Mouse (Mus musculus) embryonic facial prominence, embryonic 12.5 days (tissue): ENCODE measurements around the gene Atcay. TPM values are rescaled to one million over a fixed set of nuclear protein-coding genes. Genes with fewer than 3 reads are reported as not detected.

Experiments used
- ATAC-seq: fragments of 200-750 bp; cut with Nextera tagmentation; 2 replicates; pipeline ENCODE4 v1.8.0; 2017; ENCODE audit not compliant: insufficient number of reproducible peaks, insufficient read depth, low FRiP score, low TSS enrichment
- H3K27ac ChIP-seq: fragments of 300-500 bp; sonication (generic); 2 replicates; pipeline ENCODE4 v1.5.1; 2016; ENCODE audit warnings: mild to moderate bottlenecking
- H3K27me3 ChIP-seq: fragments of 300-500 bp; sonication (generic); 2 replicates; pipeline ENCODE4 v1.6.1; 2016; ENCODE audit warnings: mild to moderate bottlenecking, moderate library complexity
- H3K36me3 ChIP-seq: fragments of 300-500 bp; sonication (generic); 2 replicates; pipeline ENCODE4 v1.6.1; 2016; ENCODE audit warnings: mild to moderate bottlenecking
- H3K4me1 ChIP-seq: fragments of 300-500 bp; sonication (generic); 2 replicates; pipeline ENCODE4 v1.6.1; 2016
- H3K4me2 ChIP-seq: fragments of 300-500 bp; sonication (generic); replicated peaks from 2 replicates; pipeline ENCODE4 v1.6.1; 2016; ENCODE audit warnings: mild to moderate bottlenecking, moderate library complexity
- H3K4me3 ChIP-seq: fragments of 300-500 bp; sonication (generic); 2 replicates; pipeline ENCODE4 v1.5.1; 2016; ENCODE audit warnings: mild to moderate bottlenecking
- H3K9ac ChIP-seq: fragments of 300-500 bp; sonication (generic); 2 replicates; pipeline ENCODE4 v1.6.1; 2016; ENCODE audit warnings: mild to moderate bottlenecking, moderate library complexity
- H3K9me3 ChIP-seq: fragments of 300-500 bp; sonication (generic); 2 replicates; pipeline ENCODE4 v1.6.1; 2016; ENCODE audit warnings: mild to moderate bottlenecking, moderate library complexity
- WGBS: fragments of 180-500 bp; shearing (Covaris S2); methylation state at CpG from one replicate; pipeline ENCODE4 v1.1.7; 2016; 5-methylcytosine and 5-hydroxymethylcytosine counted together
- microRNA-seq: library from miRNA; unstranded; fragments of <30 nt; microRNA quantifications from one replicate; pipeline ENCODE4, GENCODE M21; 2017
- polyA plus RNA-seq: library from polyadenylated mRNA; unstranded; fragments of >200 nt; fragmentation: Nextera tagmentation; extraction: Ambion mirVana; gene quantifications from 2 replicates; pipeline ENCODE4 v1.2.1, GENCODE M21; 2016

Atcay gene
- polyA plus RNA-seq, 1 experiment from 2014 or later = 3.0 TPM

- no peak overlapping the region for H3K4me3 ChIP-seq
- WGBS = 88% methylated on average over 8 of the region's 8 CpGs
- no peaks in the 10 kb centered on the region for H3K27me3 ChIP-seq
- H3K27ac ChIP-seq = 0 out of 2 replicates have a peak overlapping the region, but pooled peaks have one; percentile 36
- H3K9me3 ChIP-seq = no peaks in the 10 kb centered on the region
- H3K9ac ChIP-seq = no peak overlapping the region
- peaks cover 69% of the 10 kb centered on the region for H3K36me3 ChIP-seq
- ATAC-seq = no peak
- peaks cover 5% of the 10 kb centered on the region for H3K4me1 ChIP-seq
- H3K4me2 ChIP-seq = no peak overlapping the region
Measured at GRCm38 (mm10) chr10:81161602-81162317, 68.9 kb downstream of the Atcay start.

- WGBS = 75% methylated on average over 6 of the region's 6 CpGs
- ATAC-seq = no peak
- H3K36me3 ChIP-seq = peaks cover 83% of the 10 kb centered on the region
- H3K9me3 ChIP-seq = no peaks in the 10 kb centered on the region
- H3K4me2 ChIP-seq = no peak overlapping the region
- peak overlapping the region; percentile 19; the same call in 1 of the 2 replicates for H3K27ac ChIP-seq
- H3K4me1 ChIP-seq = no peaks in the 10 kb centered on the region
- H3K4me3 ChIP-seq = no peak overlapping the region
- H3K9ac ChIP-seq = no peak overlapping the region
- H3K27me3 ChIP-seq = no peaks in the 10 kb centered on the region
Measured at GRCm38 (mm10) chr10:81154736-81155135, 75.9 kb downstream of the Atcay start.

Small RNAs within 50 kb of the gene (microRNA-seq; reads per million reads assigned to microRNA genes)
- 9.1 reads per million, percentile 25 among the genes with 10 or more reads in this experiment for gene Mir3057

Other genes with a start within 250 kb of the Atcay start
- 11.0 and 11.4 TPM in 2 replicates for gene Gng7, start 215.9 kb downstream of the Atcay start, polyA plus RNA-seq
- gene Diras1, start 205.2 kb downstream of the Atcay start, polyA plus RNA-seq = 1.9 and 2.1 TPM in 2 replicates
- 21.8 and 21.9 TPM in 2 replicates for gene Slc39a3, start 193.4 kb downstream of the Atcay start, polyA plus RNA-seq
- 242 and 251 TPM in 2 replicates for gene Sgta, start 170.7 kb downstream of the Atcay start, polyA plus RNA-seq
- 68.2 and 71.3 TPM in 2 replicates for gene Thop1, start 160.8 kb downstream of the Atcay start, polyA plus RNA-seq
- gene Creb3l3, start 132.0 kb downstream of the Atcay start, polyA plus RNA-seq = 0.31 and 0.69 TPM in 2 replicates
- 230 and 238 TPM in 2 replicates for gene Map2k2, start 124.9 kb downstream of the Atcay start, polyA plus RNA-seq
- gene Zbtb7a, start 95.6 kb downstream of the Atcay start, polyA plus RNA-seq = 21.7 and 22.3 TPM in 2 replicates
- gene Pias4, start 62.9 kb downstream of the Atcay start, polyA plus RNA-seq = 57.5 and 62.0 TPM in 2 replicates
- gene Eef2, start 54.2 kb downstream of the Atcay start, polyA plus RNA-seq = 552 and 562 TPM in 2 replicates
- gene Dapk3, start 47.8 kb downstream of the Atcay start, polyA plus RNA-seq = 79.5 and 85.3 TPM in 2 replicates
- gene 4930442H23Rik, start 47.0 kb downstream of the Atcay start, polyA plus RNA-seq = not detected in 2 replicates
- gene Nmrk2, start 28.8 kb downstream of the Atcay start, polyA plus RNA-seq = 0.20 TPM in 1 of 2 replicates, not detected in the other
- gene Zfr2, start 2.3 kb upstream of the Atcay start, polyA plus RNA-seq = 13.2 and 13.4 TPM in 2 replicates
- gene Matk, start 22.1 kb upstream of the Atcay start, polyA plus RNA-seq = 5.6 and 7.2 TPM in 2 replicates
- 194 and 205 TPM in 2 replicates for gene Mrpl54, start 36.1 kb upstream of the Atcay start, polyA plus RNA-seq
- 53.9 and 55.4 TPM in 2 replicates for gene Apba3, start 36.1 kb upstream of the Atcay start, polyA plus RNA-seq
- 4.5 and 6.4 TPM in 2 replicates for gene Tjp3, start 60.7 kb upstream of the Atcay start, polyA plus RNA-seq
- 70.1 and 75.3 TPM in 2 replicates for gene Pip5k1c, start 62.1 kb upstream of the Atcay start, polyA plus RNA-seq
- gene Cactin, start 90.3 kb upstream of the Atcay start, polyA plus RNA-seq = 61.0 and 62.2 TPM in 2 replicates
- 2.8 and 3.1 TPM in 2 replicates for gene Tbxa2r, start 97.9 kb upstream of the Atcay start, polyA plus RNA-seq
- not detected in 2 replicates for gene Gipc3, start 112.4 kb upstream of the Atcay start, polyA plus RNA-seq
- 130 and 132 TPM in 2 replicates for gene Hmg20b, start 119.6 kb upstream of the Atcay start, polyA plus RNA-seq
- 13.9 and 14.5 TPM in 2 replicates for gene Mfsd12, start 126.7 kb upstream of the Atcay start, polyA plus RNA-seq
- gene 4930404N11Rik, start 135.0 kb upstream of the Atcay start, polyA plus RNA-seq = 0.73 and 0.82 TPM in 2 replicates
- gene Fzr1, start 147.7 kb upstream of the Atcay start, polyA plus RNA-seq = 140 and 143 TPM in 2 replicates
- 73.6 and 77.0 TPM in 2 replicates for gene Dohh, start 153.6 kb upstream of the Atcay start, polyA plus RNA-seq
- gene Gm48551, start 153.6 kb upstream of the Atcay start, polyA plus RNA-seq = 2.9 and 4.1 TPM in 2 replicates
- 2.0 and 3.8 TPM in 2 replicates for gene Gm48552, start 158.2 kb upstream of the Atcay start, polyA plus RNA-seq
- 3.1 and 3.4 TPM in 2 replicates for gene Smim24, start 162.2 kb upstream of the Atcay start, polyA plus RNA-seq
- 46.2 and 50.8 TPM in 2 replicates for gene Nfic, start 224.8 kb upstream of the Atcay start, polyA plus RNA-seq